Mouse (Mus musculus) bone marrow macrophage, adult 2 months (primary cell): ENCODE data around the gene Hsf4. TPM values are rescaled to one million over a fixed set of nuclear protein-coding genes. Genes with fewer than 3 reads are reported as not detected.
"Not testable (repeated sequence)": the region's sequence is repeated elsewhere in the genome, so short reads cannot be mapped to it uniquely, and the experiment has no call there.

Experiments
- H3K27ac ChIP-seq: 2 replicates; pipeline ENCODE4 v1.5.1; 2012; ENCODE audit warnings: low read depth, low read length; ENCODE audit not compliant: insufficient read depth
- H3K4me1 ChIP-seq: 2 replicates; pipeline ENCODE4 v1.6.1; 2012; ENCODE audit warnings: low read length; ENCODE audit not compliant: control insufficient read depth, insufficient read depth
- H3K4me3 ChIP-seq: 2 replicates; pipeline ENCODE4 v1.5.1; 2012; ENCODE audit warnings: mild to moderate bottlenecking, low read length, moderate library complexity; ENCODE audit not compliant: insufficient read depth
- CTCF ChIP-seq: IDR thresholded peaks from 2 replicates; pipeline ENCODE4 v1.5.1; 2012; ENCODE audit warnings: low read depth, mild to moderate bottlenecking, low read length, moderate library complexity
- POLR2A ChIP-seq: IDR thresholded peaks from 2 replicates; pipeline ENCODE4 v1.6.1; 2012; ENCODE audit warnings: mild to moderate bottlenecking, low read depth, low read length, borderline replicate concordance
- polyA plus RNA-seq: library from polyadenylated mRNA; stranded (reverse); fragments of >200 nt; gene quantifications from 2 replicates; pipeline ENCODE4 v1.2.4, GENCODE M21; 2012; ENCODE audit not compliant: missing spikeins, insufficient read depth, insufficient read length

The Hsf4 gene
- polyA plus RNA-seq, result 4.7 and 5.0 TPM in 2 replicates

DNA sequence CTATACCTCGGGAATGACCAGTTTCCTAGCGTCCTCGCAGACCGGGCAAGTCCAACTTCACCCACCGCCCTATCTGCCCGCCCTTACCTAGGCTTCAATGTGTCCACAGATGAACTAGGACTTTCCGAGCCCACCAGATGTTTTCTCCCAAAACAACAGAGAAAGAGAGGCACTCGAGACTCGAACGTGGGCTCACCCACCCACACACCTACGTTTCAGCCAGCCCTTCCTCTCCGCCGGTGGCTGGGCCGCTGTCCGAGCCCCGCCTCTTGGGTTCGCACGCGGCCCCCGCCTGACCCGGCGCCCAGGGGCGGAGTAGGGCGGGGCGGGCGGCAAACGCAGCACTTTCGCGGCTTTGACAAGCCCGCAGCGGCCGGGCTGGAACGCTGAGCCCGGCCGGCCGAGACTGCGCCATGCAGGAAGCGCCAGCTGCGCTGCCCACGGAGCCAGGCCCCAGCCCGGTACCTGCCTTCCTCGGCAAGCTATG, at the start of gene Hsf4:
Gene Hsf4, plus strand, starts transcription at position 341 of the 487 bp plus-strand sequence.
- Histone ChIP-seq H3K4me3 (peak within 1 kb of the TSS; percentile 55), H3K27ac (no peak within 1 kb of the TSS), H3K4me1 (peaks cover 8% of the 10 kb centered on the region)
- no peak for TF ChIP-seq CTCF
- TF ChIP-seq POLR2A, result no peak

DNA sequence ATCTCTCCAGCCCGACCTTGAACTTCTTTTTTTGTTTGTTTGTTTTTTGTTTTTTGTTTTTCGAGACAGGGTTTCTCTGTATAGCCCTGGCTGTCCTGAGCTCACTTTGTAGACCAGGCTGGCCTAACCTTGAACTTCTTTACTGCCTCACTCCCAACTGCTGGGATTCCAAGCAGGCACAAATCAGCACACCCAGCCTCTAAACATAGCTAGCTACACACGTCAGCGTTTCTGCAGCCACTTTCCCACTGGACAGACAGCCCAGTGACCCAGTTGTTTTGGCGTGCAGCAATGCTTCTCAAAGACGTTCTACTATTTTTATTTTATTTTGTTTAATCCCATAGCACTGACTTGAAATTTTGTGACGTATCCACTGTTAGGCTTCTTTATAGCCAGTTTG, 45.8 kb upstream of the Hsf4 start:
- Histone ChIP-seq H3K4me3 (no peak overlapping the region), H3K4me1 (peaks cover 9% of the 10 kb centered on the region; the same call in 1 of the 2 replicates), H3K27ac (no peak overlapping the region)
- no peak for TF ChIP-seq CTCF
- no peak for TF ChIP-seq POLR2A

DNA sequence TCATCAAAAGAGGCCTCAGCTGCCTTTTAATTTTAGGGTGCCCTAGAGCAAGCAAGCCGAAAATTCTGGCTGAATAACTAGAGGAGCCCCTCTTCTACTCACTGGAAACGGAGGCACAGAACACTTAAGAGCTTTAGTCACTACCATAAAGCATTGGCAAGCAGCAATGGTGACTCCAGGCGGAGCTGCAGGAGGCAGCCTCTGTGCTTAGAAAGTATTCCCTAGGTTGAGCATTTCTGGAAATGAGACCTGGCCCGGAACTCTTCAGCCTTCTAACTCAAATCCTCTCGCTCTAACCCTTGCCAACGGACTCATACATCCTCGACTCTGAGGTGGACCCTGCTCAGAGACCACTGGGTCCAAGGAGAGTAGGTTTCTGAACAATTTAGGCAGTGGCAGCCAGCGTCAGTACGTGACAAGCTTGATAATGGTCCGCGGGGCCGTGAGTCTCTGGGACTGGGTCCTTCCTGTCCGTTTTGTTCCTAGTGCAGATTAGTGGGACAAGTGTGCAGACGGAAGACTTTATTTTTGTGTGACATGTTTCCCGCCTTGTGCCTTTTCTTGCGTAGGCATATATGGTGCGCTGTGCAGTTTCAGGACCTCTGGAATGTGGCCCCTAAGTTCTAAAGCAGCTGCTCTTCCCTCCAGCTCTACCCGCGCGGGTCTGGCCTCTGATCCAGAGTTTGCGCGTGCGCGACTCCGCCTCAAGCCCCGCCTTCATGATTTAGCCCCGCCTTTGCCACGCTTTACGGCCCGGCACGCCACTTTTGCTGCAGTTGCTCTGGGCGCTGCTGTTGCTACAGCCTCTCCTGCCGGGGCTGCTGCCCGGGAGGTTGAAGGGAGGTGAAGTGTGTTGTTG, 45.0 kb upstream of the Hsf4 start, which contains the start of gene D230025D16Rik:
Gene D230025D16Rik, plus strand, starts transcription at position 733 of the 859 bp plus-strand sequence.
- Histone ChIP-seq H3K4me1 (peaks cover 9% of the 10 kb centered on the region; the same call in 1 of the 2 replicates), H3K4me3 (peak within 1 kb of the TSS; percentile 95), H3K27ac (peak within 1 kb of the TSS; percentile 51)
- TF ChIP-seq CTCF, result no peak
- TF ChIP-seq POLR2A, result peak; percentile 81; the same call in 1 of the 2 replicates

DNA sequence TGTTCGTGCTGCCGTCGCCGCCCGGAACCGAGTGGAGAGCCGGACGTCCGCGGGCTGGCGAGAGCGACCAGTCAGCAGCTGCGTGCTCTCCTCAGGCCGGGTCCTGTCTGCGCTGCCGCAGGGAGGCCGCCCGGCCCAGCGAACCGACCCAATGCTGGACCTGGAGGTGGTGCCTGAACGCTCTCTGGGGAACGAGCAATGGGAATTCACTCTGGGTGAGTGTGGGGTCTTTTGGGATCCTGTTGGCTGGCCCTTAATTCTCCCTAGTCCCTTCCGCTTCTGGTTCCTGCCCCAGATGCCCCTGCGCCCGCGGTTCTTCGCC, 44.4 kb upstream of the Hsf4 start:
- Histone ChIP-seq H3K4me3 (peak overlapping the region; percentile 95), H3K27ac (peak overlapping the region; percentile 51), H3K4me1 (peaks cover 9% of the 10 kb centered on the region; the same call in 1 of the 2 replicates)
- no peak for TF ChIP-seq CTCF
- TF ChIP-seq POLR2A, result no peak

DNA sequence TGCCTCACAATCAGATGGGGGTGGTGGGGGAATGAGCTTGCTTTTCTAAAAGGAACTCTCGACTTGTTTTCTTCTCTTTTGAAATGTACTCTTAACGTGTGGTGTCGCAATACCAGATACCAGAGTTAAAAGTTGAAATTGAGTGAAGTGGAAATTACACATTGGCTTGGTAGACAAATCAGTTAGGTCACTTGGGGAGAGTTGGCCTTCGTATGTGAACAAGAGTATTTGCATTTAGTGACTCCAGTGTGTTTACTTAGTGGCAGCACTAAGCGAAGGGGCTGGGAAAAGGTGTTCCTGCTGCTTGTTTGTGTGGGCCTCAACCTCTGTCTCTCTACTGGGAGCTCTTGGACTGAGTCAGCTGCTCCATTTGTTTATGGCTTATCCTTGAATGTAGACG, 43.7 kb upstream of the Hsf4 start:
- TF ChIP-seq POLR2A, result no peak
- peak overlapping the region; percentile 51 for H3K27ac ChIP-seq
- H3K4me1 ChIP-seq, result peaks cover 13% of the 10 kb centered on the region
- peak overlapping the region; percentile 95 for H3K4me3 ChIP-seq

DNA sequence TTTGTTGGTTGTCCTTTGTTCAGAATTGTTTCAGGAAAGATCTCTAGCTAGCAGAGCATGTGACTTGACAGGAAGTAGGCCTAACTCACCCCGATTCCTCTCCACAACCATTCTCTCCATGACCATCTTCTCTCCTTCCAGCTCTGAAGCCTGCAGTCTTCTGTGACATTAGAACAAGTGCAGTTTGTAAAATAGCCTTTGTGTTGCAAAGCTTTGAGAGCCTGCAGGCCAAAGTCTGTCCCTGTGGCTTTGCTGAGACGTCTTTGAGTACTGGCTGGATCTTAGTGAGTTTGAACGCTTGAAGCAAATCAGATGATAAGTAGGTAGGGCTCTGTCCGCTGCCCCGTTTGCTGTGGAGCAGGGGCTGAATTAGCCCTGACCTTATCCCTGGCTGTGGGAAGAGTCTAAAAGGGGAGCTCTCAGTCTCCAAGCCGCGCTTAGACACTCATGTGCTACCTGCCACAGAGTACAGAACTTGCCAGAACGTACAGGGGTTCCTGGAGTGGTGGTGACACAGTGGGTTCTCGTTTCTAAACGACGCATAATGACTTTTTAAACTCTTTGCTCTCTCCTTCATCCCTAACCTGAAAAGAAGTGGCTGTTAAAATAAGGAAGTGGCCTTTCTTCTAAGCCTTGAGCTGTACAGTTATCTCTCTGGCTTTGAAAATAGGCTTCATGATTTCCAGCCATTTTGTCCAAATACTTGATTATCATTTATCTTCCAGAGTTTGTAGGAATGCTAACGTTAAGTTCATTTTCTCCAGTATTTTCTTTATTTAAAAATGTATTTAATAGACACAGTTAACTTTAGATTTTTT, 37.9 kb upstream of the Hsf4 start:
- no peak overlapping the region for H3K4me3 ChIP-seq

DNA sequence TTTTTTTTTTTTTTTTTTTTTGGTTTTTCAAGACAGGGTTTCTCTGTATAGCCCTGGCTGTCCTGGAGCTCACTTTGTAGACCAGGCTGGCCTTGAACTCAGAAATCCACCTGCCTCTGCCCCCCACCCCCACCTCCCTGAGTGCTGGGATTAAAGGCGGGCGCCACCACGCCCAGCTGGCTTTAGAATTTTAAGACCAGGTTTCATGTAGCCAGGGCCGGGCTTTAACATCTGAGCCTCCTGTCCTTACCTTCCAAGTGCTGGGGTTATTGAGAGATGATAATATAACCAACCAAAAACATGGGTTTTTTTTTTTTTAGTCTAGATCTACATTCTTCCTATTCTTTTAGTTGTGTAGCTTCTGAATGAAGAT, 37.3 kb upstream of the Hsf4 start:
- H3K4me3 ChIP-seq, H3K27ac ChIP-seq: not testable (repeated sequence)
- H3K4me1 ChIP-seq, result peaks cover 15% of the 10 kb centered on the region

More for the DNA sequence above, 37.9 kb upstream of the Hsf4 start:
- peaks cover 19% of the 10 kb centered on the region for H3K4me1 ChIP-seq
- TF ChIP-seq POLR2A (no peak), CTCF (no peak)
- H3K27ac ChIP-seq, result peak overlapping the region; percentile 67

DNA sequence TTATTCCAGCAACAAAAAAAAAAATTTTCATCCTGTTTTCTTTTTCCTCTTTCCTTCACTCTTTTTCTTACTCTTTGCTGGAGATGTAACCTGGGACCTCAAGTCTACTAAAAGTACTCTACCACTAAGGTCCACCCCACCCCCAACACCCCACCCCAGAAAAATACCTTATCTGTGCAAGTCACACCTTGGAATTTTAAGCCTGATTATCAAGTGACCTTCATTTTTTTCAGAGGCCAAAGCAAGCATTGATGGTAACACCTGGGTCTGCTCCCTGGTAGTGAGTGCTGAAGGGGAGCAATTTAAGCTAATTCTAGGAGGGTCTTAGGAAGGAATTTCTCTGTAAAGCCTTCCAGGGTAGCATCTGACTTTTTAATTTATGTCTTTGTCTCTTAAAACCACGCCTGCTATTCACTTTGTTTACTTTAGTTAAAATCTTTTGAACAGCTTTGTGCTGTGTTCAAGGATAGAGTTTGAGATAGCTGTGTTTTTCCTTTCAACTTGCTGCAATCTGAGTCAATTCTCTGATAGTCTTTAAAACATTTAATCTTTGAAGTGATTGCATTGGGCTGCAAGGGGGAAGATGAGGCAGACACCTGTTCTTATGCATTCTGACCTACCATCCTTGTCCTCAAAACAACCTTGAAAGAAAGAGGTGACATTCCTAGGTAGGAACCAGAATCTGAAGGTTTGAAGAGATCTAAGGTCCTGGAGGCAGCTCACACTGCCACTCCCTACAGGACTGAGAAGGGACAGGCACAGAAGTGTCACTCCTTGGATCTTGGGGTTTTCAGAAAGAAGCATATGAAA, 36.3 kb upstream of the Hsf4 start:
- H3K27ac ChIP-seq, result no peak overlapping the region
- no peak overlapping the region for H3K4me3 ChIP-seq
- TF ChIP-seq CTCF, result no peak
- no peak for TF ChIP-seq POLR2A
- peaks cover 15% of the 10 kb centered on the region for H3K4me1 ChIP-seq

DNA sequence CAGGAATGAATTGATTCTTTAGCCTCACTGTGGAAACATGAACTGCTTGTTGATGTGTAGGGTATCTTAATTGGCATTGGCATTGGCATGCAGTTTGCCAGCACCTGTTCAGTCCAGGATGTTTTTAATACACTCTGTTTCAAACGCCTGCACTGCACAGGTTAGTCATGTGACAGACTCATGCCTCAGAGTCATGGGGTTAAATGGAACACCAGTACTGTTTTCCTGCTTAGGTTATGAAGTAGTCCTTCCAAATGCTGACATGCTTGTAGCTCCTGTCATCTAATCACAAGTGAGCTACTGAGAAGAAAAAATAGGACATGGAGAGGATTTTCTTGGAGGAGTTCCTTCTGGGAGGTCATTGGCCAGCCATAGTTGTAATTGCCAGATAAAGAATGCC, 34.4 kb upstream of the Hsf4 start:
- no peak overlapping the region for H3K27ac ChIP-seq
- H3K4me3 ChIP-seq, result no peak overlapping the region
- peaks cover 13% of the 10 kb centered on the region for H3K4me1 ChIP-seq
- no peak for TF ChIP-seq POLR2A
- TF ChIP-seq CTCF, result no peak
